Mouse (Mus musculus) embryonic facial prominence, embryonic 12.5 days (tissue): ENCODE measurements around the gene Id3. TPM values are rescaled to one million over a fixed set of nuclear protein-coding genes. Genes with fewer than 3 reads are reported as not detected.
A peak's percentile ranks its signal among the peaks of the same experiment; 100 is the strongest.
"Not testable (repeated sequence)": the region's sequence is repeated elsewhere in the genome, so short reads cannot be mapped to it uniquely, and the experiment has no call there.

ENCODE experiments used
- ATAC-seq: fragments of 200-750 bp; cut with Nextera tagmentation; 2 replicates; pipeline ENCODE4 v1.8.0; 2017; ENCODE audit not compliant: insufficient number of reproducible peaks, insufficient read depth, low FRiP score, low TSS enrichment
- H3K27ac ChIP-seq: fragments of 300-500 bp; sonication (generic); 2 replicates; pipeline ENCODE4 v1.5.1; 2016; ENCODE audit warnings: mild to moderate bottlenecking
- H3K27me3 ChIP-seq: fragments of 300-500 bp; sonication (generic); 2 replicates; pipeline ENCODE4 v1.6.1; 2016; ENCODE audit warnings: mild to moderate bottlenecking, moderate library complexity
- H3K36me3 ChIP-seq: fragments of 300-500 bp; sonication (generic); 2 replicates; pipeline ENCODE4 v1.6.1; 2016; ENCODE audit warnings: mild to moderate bottlenecking
- H3K4me1 ChIP-seq: fragments of 300-500 bp; sonication (generic); 2 replicates; pipeline ENCODE4 v1.6.1; 2016
- H3K4me2 ChIP-seq: fragments of 300-500 bp; sonication (generic); replicated peaks from 2 replicates; pipeline ENCODE4 v1.6.1; 2016; ENCODE audit warnings: mild to moderate bottlenecking, moderate library complexity
- H3K4me3 ChIP-seq: fragments of 300-500 bp; sonication (generic); 2 replicates; pipeline ENCODE4 v1.5.1; 2016; ENCODE audit warnings: mild to moderate bottlenecking
- H3K9ac ChIP-seq: fragments of 300-500 bp; sonication (generic); 2 replicates; pipeline ENCODE4 v1.6.1; 2016; ENCODE audit warnings: mild to moderate bottlenecking, moderate library complexity
- H3K9me3 ChIP-seq: fragments of 300-500 bp; sonication (generic); 2 replicates; pipeline ENCODE4 v1.6.1; 2016; ENCODE audit warnings: mild to moderate bottlenecking, moderate library complexity
- WGBS: fragments of 180-500 bp; shearing (Covaris S2); methylation state at CpG from one replicate; pipeline ENCODE4 v1.1.7; 2016; 5-methylcytosine and 5-hydroxymethylcytosine counted together
- polyA plus RNA-seq: library from polyadenylated mRNA; unstranded; fragments of >200 nt; fragmentation: Nextera tagmentation; extraction: Ambion mirVana; gene quantifications from 2 replicates; pipeline ENCODE4 v1.2.1, GENCODE M21; 2016

Id3 gene
- 612 and 623 TPM in 2 replicates for polyA plus RNA-seq

- peak; percentile 82 for ATAC-seq
- Histone ChIP-seq H3K27me3 (no peaks in the 10 kb centered on the region), H3K4me3 (peak within 1 kb of the TSS; percentile 97), H3K36me3 (peaks cover 3% of the 10 kb centered on the region; the same call in 1 of the 2 replicates), H3K27ac (peak within 1 kb of the TSS; percentile 99), H3K4me1 (peaks cover 52% of the 10 kb centered on the region), H3K4me2 (peak within 1 kb of the TSS; percentile 83), H3K9ac (peak within 1 kb of the TSS; percentile 95), H3K9me3 (no peaks in the 10 kb centered on the region)
- 1% methylated on average over 39 of the region's 39 CpGs for WGBS
These were observed at the start of gene Id3 for GRCm38 (mm10) chr4:136143193-136143976. Gene Id3, plus strand, starts transcription at chr4:136143497.

GRCm38 (mm10) chr4:136094519-136095219 is 48.6 kb upstream of the Id3 start:
- no peak overlapping the region for H3K4me3 ChIP-seq

GRCm38 (mm10) chr4:136095490-136096105 is 47.7 kb upstream of the Id3 start:
- Histone ChIP-seq H3K4me2 (no peak overlapping the region), H3K4me3 (no peak overlapping the region), H3K9me3 (0 out of 2 replicates have a peak, but pooled peaks cover 4% of the 10 kb centered on the region), H3K27me3 (no peaks in the 10 kb centered on the region), H3K27ac (no peak overlapping the region), H3K4me1 (no peaks in the 10 kb centered on the region), H3K9ac (no peak overlapping the region), H3K36me3 (no peaks in the 10 kb centered on the region)
- WGBS: 72% methylated on average over 9 of the region's 9 CpGs
- no peak for ATAC-seq

More at GRCm38 (mm10) chr4:136094519-136095219, 48.6 kb upstream of the Id3 start:
- no peaks in the 10 kb centered on the region for H3K27me3 ChIP-seq
- no peak overlapping the region for H3K9ac ChIP-seq
- H3K36me3 ChIP-seq: no peaks in the 10 kb centered on the region
- WGBS: 76% methylated on average over 18 of the region's 18 CpGs
- H3K9me3 ChIP-seq: 0 out of 2 replicates have a peak, but pooled peaks cover 4% of the 10 kb centered on the region
- no peak overlapping the region for H3K27ac ChIP-seq
- peaks cover under 1% of the 10 kb centered on the region; the same call in 1 of the 2 replicates for H3K4me1 ChIP-seq
- no peak overlapping the region for H3K4me2 ChIP-seq
- no peak for ATAC-seq

- 62% methylated on average over 11 of the region's 11 CpGs for WGBS
- no peak overlapping the region for H3K27ac ChIP-seq
- ATAC-seq: no peak
These were observed 46.7 kb upstream of the Id3 start for GRCm38 (mm10) chr4:136096446-136097113.

GRCm38 (mm10) chr4:136098446-136098845 is 44.9 kb upstream of the Id3 start:
- H3K4me2 ChIP-seq: no peak overlapping the region
- no peak overlapping the region for H3K4me3 ChIP-seq
- no peaks in the 10 kb centered on the region for H3K9me3 ChIP-seq
- no peaks in the 10 kb centered on the region for H3K4me1 ChIP-seq
- H3K9ac ChIP-seq: no peak overlapping the region
- no peak overlapping the region for H3K27ac ChIP-seq
- WGBS: 94% methylated on average over 3 of the region's 3 CpGs
- no peaks in the 10 kb centered on the region for H3K36me3 ChIP-seq
- no peaks in the 10 kb centered on the region for H3K27me3 ChIP-seq
- no peak for ATAC-seq

More at GRCm38 (mm10) chr4:136096446-136097113, 46.7 kb upstream of the Id3 start:
- no peaks in the 10 kb centered on the region for H3K36me3 ChIP-seq
- no peaks in the 10 kb centered on the region for H3K27me3 ChIP-seq
- 0 out of 2 replicates have a peak, but pooled peaks cover 4% of the 10 kb centered on the region for H3K9me3 ChIP-seq
- no peak overlapping the region for H3K4me2 ChIP-seq
- H3K4me3 ChIP-seq: no peak overlapping the region
- H3K9ac ChIP-seq: no peak overlapping the region
- H3K4me1 ChIP-seq: no peaks in the 10 kb centered on the region

- Histone ChIP-seq H3K27ac (no peak overlapping the region), H3K4me2 (no peak overlapping the region), H3K4me1 (peaks cover 15% of the 10 kb centered on the region), H3K36me3 (no peaks in the 10 kb centered on the region), H3K27me3 (no peaks in the 10 kb centered on the region), H3K9me3 (no peaks in the 10 kb centered on the region), H3K9ac (no peak overlapping the region), H3K4me3 (no peak overlapping the region)
- 74% methylated on average over 12 of the region's 12 CpGs for WGBS
- no peak for ATAC-seq
These were observed 42.8 kb upstream of the Id3 start for GRCm38 (mm10) chr4:136100396-136101070.

- H3K4me1 ChIP-seq: peaks cover 15% of the 10 kb centered on the region
- H3K9me3 ChIP-seq, H3K27me3 ChIP-seq, H3K9ac ChIP-seq, H3K4me3 ChIP-seq, ATAC-seq, H3K36me3 ChIP-seq, H3K4me2 ChIP-seq, H3K27ac ChIP-seq: not testable (repeated sequence)
- 82% methylated on average over 4 of the region's 4 CpGs for WGBS
These were observed 41.5 kb upstream of the Id3 start for GRCm38 (mm10) chr4:136101753-136102152.

- Histone ChIP-seq H3K36me3 (no peaks in the 10 kb centered on the region), H3K4me2 (peak overlapping the region; percentile 27), H3K9me3 (no peaks in the 10 kb centered on the region), H3K27me3 (no peaks in the 10 kb centered on the region), H3K9ac (peak overlapping the region; percentile 38), H3K4me3 (no peak overlapping the region), H3K27ac (peak overlapping the region; percentile 41; the same call in 1 of the 2 replicates), H3K4me1 (peaks cover 17% of the 10 kb centered on the region)
- peak; percentile 38 for ATAC-seq
- WGBS: 9% methylated on average over 18 of the region's 18 CpGs
These were observed 38.5 kb upstream of the Id3 start for GRCm38 (mm10) chr4:136104590-136105337.

- Histone ChIP-seq H3K27ac (no peak overlapping the region), H3K9ac (no peak overlapping the region), H3K4me1 (peaks cover 17% of the 10 kb centered on the region), H3K4me2 (no peak overlapping the region), H3K36me3 (no peaks in the 10 kb centered on the region), H3K9me3 (no peaks in the 10 kb centered on the region), H3K27me3 (no peaks in the 10 kb centered on the region), H3K4me3 (no peak overlapping the region)
- ATAC-seq: no peak; the same call in 1 of the 2 replicates
- 42% methylated on average over 7 of the region's 7 CpGs for WGBS
These were observed 36.4 kb upstream of the Id3 start for GRCm38 (mm10) chr4:136106880-136107301.

GRCm38 (mm10) chr4:136109153-136109552 is 34.1 kb upstream of the Id3 start:
- no peaks in the 10 kb centered on the region for H3K9me3 ChIP-seq
- no peak overlapping the region for H3K4me2 ChIP-seq
- H3K27ac ChIP-seq: no peak overlapping the region
- no peaks in the 10 kb centered on the region for H3K36me3 ChIP-seq
- peaks cover 24% of the 10 kb centered on the region for H3K4me1 ChIP-seq
- H3K4me3 ChIP-seq: no peak overlapping the region
- WGBS: 81% methylated on average over 2 of the region's 2 CpGs
- H3K27me3 ChIP-seq: no peaks in the 10 kb centered on the region
- no peak for ATAC-seq
- H3K9ac ChIP-seq: no peak overlapping the region
